In the genomic region with DNA sequence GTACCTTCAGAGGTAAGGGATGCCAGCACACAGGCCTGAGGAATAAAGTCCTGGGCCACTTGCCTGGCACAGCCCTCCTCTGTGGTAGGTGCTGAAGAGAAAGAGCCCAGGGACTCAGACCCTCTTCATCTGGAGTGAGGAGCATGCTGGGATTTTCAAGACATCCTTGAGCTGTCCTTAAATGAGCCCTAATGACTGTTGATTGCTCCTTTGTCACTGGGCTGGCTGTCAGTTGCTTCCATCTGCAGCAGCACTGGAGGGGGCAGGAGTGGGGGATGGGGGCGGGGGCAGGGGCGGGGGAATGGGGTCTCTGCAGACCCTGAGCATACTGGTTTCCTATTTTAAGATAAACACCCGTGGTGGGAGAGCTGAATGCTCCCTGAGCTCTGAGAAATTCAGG, we compare ENCODE assay signal across 26 mouse cellular contexts. TPM values are rescaled to one million over a fixed set of nuclear protein-coding genes. Genes with fewer than 3 reads are reported as not detected.
DNase-seq lines count a peak whose midpoint lies in the region; ATAC-seq and TF ChIP-seq lines count a peak whose summit lies in the region.
"Had no signal": no experiment of that assay in that cellular context is flagged by ENCODE, and none has a peak within 500 bp of the region (broad histone marks: within the 10 kb centered on the region; RNA-seq: fewer than 3 reads in every experiment).

No protein-coding gene starts in this region.

- H3K4me3 ChIP-seq in embryonic facial prominence, embryonic 11.5 days (ENCODE audit: low read depth, low read length): no peak overlapping the region
- no peak overlapping the region for H3K4me3 ChIP-seq in embryonic facial prominence, embryonic 10.5 days
- no peak overlapping the region for H3K4me3 ChIP-seq in midbrain, embryonic 12.5 days
- H3K4me3 ChIP-seq in midbrain, embryonic 14.5 days (replicated peaks; ENCODE audit: low read depth, low read length): no peak overlapping the region
- H3K4me3 ChIP-seq in forebrain, embryonic 15.5 days: no peak overlapping the region
- H3K4me3 ChIP-seq: embryonic facial prominence, embryonic 13.5 days; heart, adult 2 months; heart, embryonic 15.5 days had no signal

- no peak for TF ChIP-seq CTCF in brain, embryonic 14.5 days (IDR thresholded peaks at IDR 0.05; ENCODE audit: borderline replicate concordance, extremely low read depth, insufficient read depth, insufficient read length)

- H3K4me2 ChIP-seq in embryonic facial prominence, embryonic 11.5 days (ENCODE audit: low read depth, low read length): no peak overlapping the region
- no peak overlapping the region for H3K4me2 ChIP-seq in midbrain, embryonic 12.5 days (replicated peaks)
- H3K4me2 ChIP-seq in midbrain, embryonic 14.5 days (ENCODE audit: low read length): no peak overlapping the region
- H3K4me2 ChIP-seq in forebrain, embryonic 15.5 days (replicated peaks): no peak overlapping the region
- H3K4me2 ChIP-seq: embryonic facial prominence, embryonic 13.5 days; heart, embryonic 11.5 days; heart, embryonic 15.5 days had no signal

- H3K27me3 ChIP-seq in embryonic facial prominence, embryonic 11.5 days (ENCODE audit: control insufficient read depth, insufficient read depth, low read length): peaks cover 3% of the 10 kb centered on the region; the same call in 1 of the 2 replicates
- peaks cover 96% of the 10 kb centered on the region for H3K27me3 ChIP-seq in embryonic facial prominence, embryonic 10.5 days (replicated peaks; ENCODE audit: low read depth, poor library complexity, severe bottlenecking)
- peaks cover 29% of the 10 kb centered on the region for H3K27me3 ChIP-seq in midbrain, embryonic 12.5 days
- H3K27me3 ChIP-seq in midbrain, embryonic 14.5 days (ENCODE audit: control insufficient read depth, insufficient read depth, low read length): peaks cover 3% of the 10 kb centered on the region; the same call in 1 of the 2 replicates
- peaks cover 10% of the 10 kb centered on the region; the same call in 1 of the 2 replicates for H3K27me3 ChIP-seq in forebrain, embryonic 15.5 days

- H3K36me3 ChIP-seq in embryonic facial prominence, embryonic 11.5 days (replicated peaks; ENCODE audit: control insufficient read depth, insufficient read depth, low read depth, low read length): no peaks in the 10 kb centered on the region
- no peaks in the 10 kb centered on the region for H3K36me3 ChIP-seq in embryonic facial prominence, embryonic 10.5 days (replicated peaks)
- no peaks in the 10 kb centered on the region for H3K36me3 ChIP-seq in midbrain, embryonic 12.5 days
- no peaks in the 10 kb centered on the region for H3K36me3 ChIP-seq in midbrain, embryonic 14.5 days (ENCODE audit: control insufficient read depth, insufficient read depth, low read length)
- no peaks in the 10 kb centered on the region for H3K36me3 ChIP-seq in forebrain, embryonic 15.5 days
- H3K36me3 ChIP-seq: embryonic facial prominence, embryonic 13.5 days; G1E; heart, embryonic 15.5 days had no signal

- H3K9me3 ChIP-seq in embryonic facial prominence, embryonic 11.5 days (replicated peaks; ENCODE audit: control insufficient read depth, low read length): no peaks in the 10 kb centered on the region
- no peaks in the 10 kb centered on the region for H3K9me3 ChIP-seq in embryonic facial prominence, embryonic 10.5 days
- no peaks in the 10 kb centered on the region for H3K9me3 ChIP-seq in midbrain, embryonic 12.5 days
- H3K9me3 ChIP-seq in midbrain, embryonic 14.5 days (ENCODE audit: control insufficient read depth, low read length): no peaks in the 10 kb centered on the region
- H3K9me3 ChIP-seq in forebrain, embryonic 15.5 days: no peaks in the 10 kb centered on the region
- H3K9me3 ChIP-seq: embryonic facial prominence, embryonic 13.5 days; G1E; heart, embryonic 15.5 days had no signal

- no peak overlapping the region for H3K27ac ChIP-seq in embryonic facial prominence, embryonic 11.5 days (replicated peaks; ENCODE audit: low read depth, low read length)
- no peak overlapping the region for H3K27ac ChIP-seq in embryonic facial prominence, embryonic 10.5 days (replicated peaks)
- H3K27ac ChIP-seq in midbrain, embryonic 12.5 days (replicated peaks): peak overlapping the region; percentile 4; the same call in 1 of the 2 replicates
- no peak overlapping the region for H3K27ac ChIP-seq in midbrain, embryonic 14.5 days (replicated peaks; ENCODE audit: low read depth, low read length)
- H3K27ac ChIP-seq in forebrain, embryonic 15.5 days (replicated peaks): peak overlapping the region; percentile 66
- H3K27ac ChIP-seq: embryonic facial prominence, embryonic 13.5 days; heart, adult 2 months; heart, embryonic 15.5 days had no signal

- DNase-seq in embryonic facial prominence, embryonic 11.5 days (ENCODE audit: low spot score): no peak
- no peak for DNase-seq in embryonic facial prominence, embryonic 10.5 days (ENCODE audit: low spot score)
- DNase-seq in midbrain, embryonic 14.5 days: no peak
- DNase-seq in brain, embryonic 14.5 days (ENCODE audit: low read depth): peak; percentile 82
- DNase-seq in frontal cortex, postnatal 25 days (ENCODE audit: low spot score in 2 of 2): no peak
- no peak for DNase-seq in ovary, postnatal 36 days (ENCODE audit: low spot score)
- DNase-seq: adrenal gland, adult 8-10 months; adrenal gland, postnatal 36 days; B cell, adult 2 months; cerebellum, adult 11 months; cerebellum, adult 8-10 months; cerebellum, postnatal 14 days; embryo, embryonic 11 days; gastrocnemius, postnatal 14 days; heart, adult 2 months; heart, postnatal 14 days had no signal

- 28% methylated on average over 3 of the region's 3 CpGs for WGBS in embryonic facial prominence, embryonic 11.5 days
- WGBS in embryonic facial prominence, embryonic 10.5 days: 20% methylated on average over 3 of the region's 3 CpGs
- 21% methylated on average over 3 of the region's 3 CpGs for WGBS in midbrain, embryonic 12.5 days
- 34% methylated on average over 3 of the region's 3 CpGs for WGBS in midbrain, embryonic 14.5 days
- WGBS in forebrain, embryonic 15.5 days: 22% methylated on average over 3 of the region's 3 CpGs

- no peak overlapping the region for H3K9ac ChIP-seq in embryonic facial prominence, embryonic 11.5 days (replicated peaks; ENCODE audit: low read length)
- H3K9ac ChIP-seq in midbrain, embryonic 12.5 days (replicated peaks): no peak overlapping the region
- H3K9ac ChIP-seq in midbrain, embryonic 14.5 days (replicated peaks; ENCODE audit: low read length): no peak overlapping the region
- H3K9ac ChIP-seq in forebrain, embryonic 15.5 days (replicated peaks): no peak overlapping the region
- H3K9ac ChIP-seq: embryonic facial prominence, embryonic 13.5 days; heart, embryonic 15.5 days had no signal

- no peaks in the 10 kb centered on the region; the same call in 1 of the 2 replicates for H3K4me1 ChIP-seq in embryonic facial prominence, embryonic 11.5 days (ENCODE audit: control insufficient read depth, insufficient read depth, low read length)
- H3K4me1 ChIP-seq in embryonic facial prominence, embryonic 10.5 days: peaks cover 12% of the 10 kb centered on the region
- peaks cover 24% of the 10 kb centered on the region for H3K4me1 ChIP-seq in midbrain, embryonic 12.5 days
- peaks cover 18% of the 10 kb centered on the region for H3K4me1 ChIP-seq in midbrain, embryonic 14.5 days (ENCODE audit: control insufficient read depth, insufficient read depth, low read length)
- H3K4me1 ChIP-seq in forebrain, embryonic 15.5 days: peaks cover 55% of the 10 kb centered on the region
- H3K4me1 ChIP-seq: heart, embryonic 15.5 days had no signal

- ATAC-seq in embryonic facial prominence, embryonic 11.5 days (replicated peaks; ENCODE audit: insufficient number of reproducible peaks, low FRiP score, low TSS enrichment, low read depth): 0 out of 2 replicates have a peak, but pooled peaks have one; percentile 25
- ATAC-seq in midbrain, embryonic 12.5 days (ENCODE audit: low FRiP score, low read depth): no peak
- no peak for ATAC-seq in midbrain, embryonic 14.5 days (ENCODE audit: low FRiP score, low TSS enrichment)
- peak; percentile 74 for ATAC-seq in forebrain, embryonic 15.5 days (replicated peaks)
- ATAC-seq: CD4-positive, CD25-positive, alpha-beta regulatory T cell, adult 4 months; hindbrain, embryonic 16.5 days had no signal

- TF ChIP-seq POLR2A in brain, embryonic 14.5 days (IDR thresholded peaks at IDR 0.05; ENCODE audit: borderline replicate concordance, extremely low read depth, insufficient read depth, insufficient read length, poor library complexity, severe bottlenecking): no peak

RNA-seq across cellular contexts. Expression of a gene that starts 10.1 kb away (rescaled TPM):
- polyA plus RNA-seq in embryonic facial prominence, embryonic 11.5 days (2014; fragmentation: Nextera tagmentation; extraction: Ambion mirVana): 0.27 and 0.71 TPM in 2 replicates
- polyA plus RNA-seq in embryonic facial prominence, embryonic 10.5 days (2016; fragmentation: Nextera tagmentation; extraction: Ambion mirVana): 0.05 and 0.15 TPM in 2 replicates
- 3.2 and 4.2 TPM in 2 replicates for polyA plus RNA-seq in midbrain, embryonic 12.5 days (2016; fragmentation: Nextera tagmentation; extraction: Ambion mirVana)
- polyA plus RNA-seq in midbrain, embryonic 14.5 days (2014; fragmentation: Nextera tagmentation; extraction: Ambion mirVana): 7.6 and 8.6 TPM in 2 replicates
- polyA plus RNA-seq in brain, embryonic 14.5 days (2012; rRNA removed): 78.4 and 93.9 TPM in 2 replicates
- 7.1 and 7.4 TPM in 2 replicates for polyA plus RNA-seq in forebrain, embryonic 15.5 days (2015; fragmentation: Nextera tagmentation; extraction: Ambion mirVana)
- polyA plus RNA-seq: CD4-positive, CD25-positive, alpha-beta regulatory T cell, adult 4 months; embryonic facial prominence, embryonic 13.5 days; G1E; gonadal fat pad, adult 2 months; heart, adult 2 months; heart, embryonic 15.5 days; intestine, embryonic 14.5 days had no signal

RNA-seq across cellular contexts. Expression of a gene that starts 24.2 kb away (rescaled TPM):
- polyA plus RNA-seq in embryonic facial prominence, embryonic 11.5 days (2014; fragmentation: Nextera tagmentation; extraction: Ambion mirVana): 15.8 and 16.5 TPM in 2 replicates
- polyA plus RNA-seq in embryonic facial prominence, embryonic 10.5 days (2016; fragmentation: Nextera tagmentation; extraction: Ambion mirVana): 14.4 and 16.7 TPM in 2 replicates
- polyA plus RNA-seq in midbrain, embryonic 12.5 days (2016; fragmentation: Nextera tagmentation; extraction: Ambion mirVana): 21.7 and 23.7 TPM in 2 replicates
- polyA plus RNA-seq in midbrain, embryonic 14.5 days (2014; fragmentation: Nextera tagmentation; extraction: Ambion mirVana): 13.9 and 14.8 TPM in 2 replicates
- polyA plus RNA-seq in brain, embryonic 14.5 days (2012; rRNA removed): 11.9 and 14.0 TPM in 2 replicates
- 13.4 and 14.7 TPM in 2 replicates for polyA plus RNA-seq in forebrain, embryonic 15.5 days (2015; fragmentation: Nextera tagmentation; extraction: Ambion mirVana)

Comparison
In these comparisons a context has a peak if more than half of its experiments do, and no peak if none do; other contexts are left out.
1. H3K27ac ChIP-seq: peak in midbrain, embryonic 12.5 days (single experiment) and forebrain, embryonic 15.5 days (single experiment); none in embryonic facial prominence, embryonic 11.5 days (single experiment), embryonic facial prominence, embryonic 10.5 days (single experiment) and midbrain, embryonic 14.5 days (single experiment).
2. ATAC-seq: peak in embryonic facial prominence, embryonic 11.5 days (single experiment) and forebrain, embryonic 15.5 days (single experiment); none in midbrain, embryonic 12.5 days (single experiment) and midbrain, embryonic 14.5 days (single experiment).